Mouse (Mus musculus) heart, embryonic 11.5 days (tissue): ENCODE measurements around the gene Elovl2. TPM values are rescaled to one million over a fixed set of nuclear protein-coding genes. Genes with fewer than 3 reads are reported as not detected.

Experiments
- ATAC-seq: fragments of 200-750 bp; cut with Nextera tagmentation; replicated peaks from 2 replicates; pipeline ENCODE4 v1.8.0; 2017; ENCODE audit warnings: moderate library complexity; ENCODE audit not compliant: insufficient number of reproducible peaks, low FRiP score, low TSS enrichment
- H3K27ac ChIP-seq: fragments of 300-500 bp; sonication (generic); 2 replicates; pipeline ENCODE4 v1.5.1; 2014; ENCODE audit warnings: mild to moderate bottlenecking, low read depth, low read length
- H3K27me3 ChIP-seq: fragments of 300-500 bp; sonication (generic); 2 replicates; pipeline ENCODE4 v1.6.1; 2014; ENCODE audit warnings: mild to moderate bottlenecking, low read length, mixed read lengths; ENCODE audit not compliant: control insufficient read depth, insufficient read depth
- H3K36me3 ChIP-seq: fragments of 300-500 bp; sonication (generic); 2 replicates; pipeline ENCODE4 v1.6.1; 2014; ENCODE audit warnings: mild to moderate bottlenecking, low read length, moderate library complexity, mixed read lengths; ENCODE audit not compliant: control insufficient read depth, insufficient read depth
- H3K4me1 ChIP-seq: fragments of 300-500 bp; sonication (generic); 2 replicates; pipeline ENCODE4 v1.6.1; 2014; ENCODE audit warnings: low read length; ENCODE audit not compliant: control insufficient read depth, insufficient read depth
- H3K4me2 ChIP-seq: fragments of 300-500 bp; sonication (generic); 2 replicates; pipeline ENCODE4 v1.6.1; 2014; ENCODE audit warnings: mild to moderate bottlenecking, moderate library complexity
- H3K4me3 ChIP-seq: fragments of 300-500 bp; sonication (generic); 2 replicates; pipeline ENCODE4 v1.5.1; 2014; ENCODE audit warnings: low read depth, low read length
- H3K9ac ChIP-seq: fragments of 300-500 bp; sonication (generic); 2 replicates; pipeline ENCODE4 v1.6.1; 2014; ENCODE audit warnings: mild to moderate bottlenecking, low read depth, low read length, moderate library complexity
- H3K9me3 ChIP-seq: fragments of 300-500 bp; sonication (generic); replicated peaks from 2 replicates; pipeline ENCODE4 v1.6.1; 2016; ENCODE audit warnings: low read length; ENCODE audit not compliant: control insufficient read depth
- WGBS: fragments of 180-500 bp; shearing (Covaris S2); extraction: QIAGEN DNeasy Blood & Tissue Kit; methylation state at CpG from one replicate; pipeline ENCODE4 v1.1.7; 2014; ENCODE audit not compliant: insufficient replicate concordance; 5-methylcytosine and 5-hydroxymethylcytosine counted together
- polyA plus RNA-seq: library from polyadenylated mRNA; unstranded; fragments of >200 nt; fragmentation: Nextera tagmentation; extraction: Ambion mirVana; gene quantifications from 2 replicates; pipeline ENCODE4 v1.2.1, GENCODE M21; 2014

The Elovl2 gene
- polyA plus RNA-seq, 1 experiment from 2014 or later: 3.7 TPM

DNA sequence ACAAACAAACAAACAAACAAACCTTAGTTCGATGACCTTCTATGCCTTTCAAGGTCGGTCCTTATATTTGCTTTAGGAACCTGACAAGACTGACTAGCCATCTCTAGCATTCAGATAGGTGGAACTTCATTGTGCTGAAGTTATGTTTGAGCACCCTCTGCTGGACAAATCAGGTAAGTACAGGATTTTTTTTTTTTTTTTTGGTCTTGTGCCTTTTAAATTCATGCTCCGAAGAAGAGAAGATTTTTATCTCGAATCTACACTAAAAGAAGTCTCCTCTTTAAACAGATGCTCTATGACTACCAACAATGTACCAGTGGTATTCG, 18.6 kb upstream of the Elovl2 start:
- Histone ChIP-seq H3K27me3 (no peaks in the 10 kb centered on the region), H3K9me3 (peaks cover 3% of the 10 kb centered on the region; the same call in 1 of the 2 replicates), H3K4me2 (no peak overlapping the region), H3K36me3 (no peaks in the 10 kb centered on the region), H3K9ac (no peak overlapping the region), H3K4me3 (no peak overlapping the region), H3K4me1 (no peaks in the 10 kb centered on the region), H3K27ac (no peak overlapping the region)
- WGBS: 6% methylated on average over 5 of the region's 5 CpGs
- ATAC-seq: no peak

DNA sequence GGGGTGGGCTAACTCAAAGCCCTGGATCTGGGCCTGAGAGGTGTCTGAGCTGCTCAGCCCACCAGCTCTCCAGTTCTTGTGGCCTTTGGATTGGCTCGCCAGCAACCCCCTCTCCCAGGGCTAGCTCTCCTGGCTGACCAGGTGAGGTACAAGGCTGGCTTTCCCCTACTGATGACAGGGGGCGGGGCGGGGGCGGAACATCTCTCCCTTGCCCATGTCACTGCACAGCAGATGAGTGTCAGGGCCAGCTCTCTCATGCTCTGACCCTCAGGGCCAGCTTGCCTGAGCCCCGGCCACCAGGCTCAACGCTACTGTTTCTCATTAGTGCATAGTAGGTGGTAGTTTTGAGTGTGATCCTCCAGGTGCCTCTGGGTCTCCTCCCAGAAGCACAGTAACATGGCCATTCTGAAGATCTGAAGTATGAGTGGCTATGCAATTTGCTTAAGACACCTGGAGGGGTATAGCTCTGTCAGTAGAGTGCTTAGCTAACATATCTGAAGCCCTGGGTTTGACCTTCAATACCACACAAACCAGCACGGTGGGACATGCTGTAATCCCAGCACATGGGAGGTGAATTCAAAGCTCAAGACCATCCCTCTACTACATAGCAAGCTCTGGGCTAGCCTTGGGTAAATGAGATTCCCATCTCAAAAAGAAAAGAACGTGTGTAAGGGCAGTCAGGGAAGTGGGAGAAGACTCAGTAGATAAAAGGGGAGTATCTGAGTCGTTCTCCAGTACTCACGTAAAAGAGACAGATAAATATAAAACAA, 18.0 kb upstream of the Elovl2 start:
- no peak overlapping the region for H3K4me2 ChIP-seq
- H3K4me1 ChIP-seq: no peaks in the 10 kb centered on the region
- 71% methylated on average over 10 of the region's 10 CpGs for WGBS

DNA sequence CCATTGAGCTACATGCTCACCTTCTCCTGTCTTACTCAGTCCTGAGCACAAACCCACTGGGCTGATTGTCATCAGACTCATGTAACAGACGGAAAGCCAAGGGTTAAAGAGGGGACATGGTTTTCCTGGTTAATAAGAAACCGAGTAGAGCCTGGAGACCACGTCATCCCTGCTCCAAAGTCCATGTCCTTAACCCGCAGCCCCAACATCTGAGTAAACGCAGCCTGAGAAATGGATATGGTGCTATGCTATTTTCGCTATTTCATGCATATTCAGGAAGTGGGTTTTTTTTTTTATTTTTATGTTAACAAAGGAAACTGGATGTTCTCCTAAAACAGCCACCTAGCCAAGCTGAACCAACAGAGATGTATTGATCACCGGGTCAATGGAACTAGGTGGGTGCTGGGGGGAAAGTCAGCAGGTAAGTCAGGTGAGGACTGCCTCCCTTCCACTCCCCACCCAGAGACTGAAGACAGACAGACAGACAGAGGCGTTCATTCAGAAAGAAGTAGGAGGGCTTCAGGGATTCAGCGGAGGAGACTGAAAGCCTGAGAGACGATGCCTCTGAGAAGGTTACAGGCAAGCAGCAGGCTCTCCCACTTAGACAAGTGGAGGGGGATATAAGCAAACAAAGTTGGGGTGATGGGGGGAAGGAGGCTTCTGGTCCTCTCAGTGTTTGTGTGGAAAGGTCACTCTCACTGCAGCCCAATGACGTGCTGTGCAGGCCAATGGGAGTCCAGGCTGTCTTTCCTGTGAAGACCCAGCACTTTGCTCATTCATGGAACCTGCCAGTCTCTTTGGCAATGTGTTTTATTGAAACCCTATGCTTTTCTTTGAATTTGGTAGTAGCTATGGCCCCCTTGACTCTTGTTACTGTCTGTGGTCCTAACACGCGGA, 15.9 kb upstream of the Elovl2 start:
- no peaks in the 10 kb centered on the region for H3K4me1 ChIP-seq
- no peak overlapping the region for H3K4me2 ChIP-seq
- H3K27ac ChIP-seq: no peak overlapping the region

More for the DNA sequence above, 18.0 kb upstream of the Elovl2 start:
- Histone ChIP-seq H3K9ac (no peak overlapping the region), H3K4me3 (no peak overlapping the region), H3K27ac (no peak overlapping the region), H3K27me3 (no peaks in the 10 kb centered on the region), H3K36me3 (no peaks in the 10 kb centered on the region), H3K9me3 (peaks cover 3% of the 10 kb centered on the region; the same call in 1 of the 2 replicates)
- ATAC-seq: no peak

DNA sequence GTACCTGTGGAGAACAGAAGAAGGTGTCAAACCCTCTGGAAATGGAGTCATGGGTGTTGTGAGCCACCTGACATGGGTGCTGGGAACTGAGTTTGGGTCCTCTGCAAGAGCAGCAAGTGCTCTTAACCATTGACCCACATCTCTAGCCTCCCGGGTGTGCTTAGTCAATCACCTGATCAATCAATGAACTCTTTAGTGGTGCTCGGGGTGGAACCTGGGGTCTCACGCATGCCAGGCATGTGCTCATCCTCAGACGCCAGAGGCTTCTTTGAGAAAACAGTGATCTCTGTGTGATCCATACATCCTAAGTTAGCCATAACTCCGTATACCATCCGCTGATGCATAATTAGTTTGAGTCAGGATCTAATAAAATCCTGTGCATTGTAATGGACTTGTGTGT, 15.0 kb upstream of the Elovl2 start:
- 85% methylated on average over 6 of the region's 6 CpGs for WGBS
- no peaks in the 10 kb centered on the region for H3K4me1 ChIP-seq
- no peaks in the 10 kb centered on the region for H3K27me3 ChIP-seq
- no peaks in the 10 kb centered on the region for H3K36me3 ChIP-seq
- H3K4me2 ChIP-seq: no peak overlapping the region
- no peaks in the 10 kb centered on the region for H3K9me3 ChIP-seq
- no peak overlapping the region for H3K27ac ChIP-seq
- no peak for ATAC-seq
- H3K4me3 ChIP-seq: no peak overlapping the region
- H3K9ac ChIP-seq: no peak overlapping the region

More for the DNA sequence above, 15.9 kb upstream of the Elovl2 start:
- ATAC-seq: no peak
- Histone ChIP-seq H3K9me3 (no peaks in the 10 kb centered on the region), H3K9ac (no peak overlapping the region), H3K36me3 (no peaks in the 10 kb centered on the region), H3K4me3 (no peak overlapping the region), H3K27me3 (no peaks in the 10 kb centered on the region)
- 77% methylated on average over 13 of the region's 13 CpGs for WGBS

DNA sequence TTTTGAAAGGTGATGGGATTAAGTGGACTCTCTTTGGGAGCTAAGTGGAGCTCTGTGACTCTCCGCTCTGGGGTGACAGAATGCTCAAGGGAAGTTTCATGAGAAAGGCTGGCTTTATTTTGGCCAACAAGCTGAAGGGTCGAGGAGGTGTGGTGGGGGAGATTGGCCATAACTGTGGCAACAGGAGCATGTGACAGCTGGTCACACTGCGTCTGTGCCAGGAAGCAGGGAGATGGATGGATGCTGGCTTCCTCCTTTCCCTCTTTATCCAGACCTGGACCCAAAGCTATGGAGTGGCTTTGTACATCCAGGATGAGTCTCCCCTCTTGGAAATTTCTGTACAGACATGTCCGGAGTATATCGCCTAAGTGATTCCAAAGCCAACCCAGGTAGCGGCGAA, 13.0 kb upstream of the Elovl2 start:
- no peaks in the 10 kb centered on the region for H3K4me1 ChIP-seq
- no peaks in the 10 kb centered on the region for H3K36me3 ChIP-seq
- no peak overlapping the region for H3K27ac ChIP-seq
- no peak overlapping the region for H3K9ac ChIP-seq
- no peak overlapping the region for H3K4me3 ChIP-seq
- no peak for ATAC-seq
- WGBS: 84% methylated on average over 7 of the region's 7 CpGs
- no peak overlapping the region for H3K4me2 ChIP-seq
- H3K27me3 ChIP-seq: no peaks in the 10 kb centered on the region
- no peaks in the 10 kb centered on the region for H3K9me3 ChIP-seq

DNA sequence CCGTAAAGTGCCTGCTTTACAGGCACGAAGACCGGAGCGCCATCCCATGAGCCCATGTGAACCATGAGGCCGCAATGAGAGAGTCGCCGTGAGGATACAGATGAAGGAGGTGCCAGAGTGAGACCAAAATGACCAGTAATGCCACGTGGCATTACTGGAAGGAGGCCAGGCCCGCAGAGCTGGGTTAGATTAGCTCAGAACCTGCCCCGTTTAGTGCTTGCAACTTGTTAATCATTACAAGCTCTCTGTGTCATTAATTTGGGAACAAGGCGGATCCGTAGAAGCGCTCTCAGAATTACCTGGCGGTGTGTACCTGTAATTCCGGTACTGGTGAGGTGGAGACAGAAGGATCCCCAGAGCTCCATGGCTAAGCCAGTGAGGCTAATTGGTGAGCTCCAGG, 12.0 kb upstream of the Elovl2 start:
- Histone ChIP-seq H3K4me3 (no peak overlapping the region), H3K27me3 (no peaks in the 10 kb centered on the region), H3K4me1 (no peaks in the 10 kb centered on the region), H3K9ac (no peak overlapping the region), H3K27ac (no peak overlapping the region), H3K4me2 (no peak overlapping the region), H3K36me3 (no peaks in the 10 kb centered on the region), H3K9me3 (no peaks in the 10 kb centered on the region)
- ATAC-seq: no peak
- WGBS: 93% methylated on average over 15 of the region's 15 CpGs

DNA sequence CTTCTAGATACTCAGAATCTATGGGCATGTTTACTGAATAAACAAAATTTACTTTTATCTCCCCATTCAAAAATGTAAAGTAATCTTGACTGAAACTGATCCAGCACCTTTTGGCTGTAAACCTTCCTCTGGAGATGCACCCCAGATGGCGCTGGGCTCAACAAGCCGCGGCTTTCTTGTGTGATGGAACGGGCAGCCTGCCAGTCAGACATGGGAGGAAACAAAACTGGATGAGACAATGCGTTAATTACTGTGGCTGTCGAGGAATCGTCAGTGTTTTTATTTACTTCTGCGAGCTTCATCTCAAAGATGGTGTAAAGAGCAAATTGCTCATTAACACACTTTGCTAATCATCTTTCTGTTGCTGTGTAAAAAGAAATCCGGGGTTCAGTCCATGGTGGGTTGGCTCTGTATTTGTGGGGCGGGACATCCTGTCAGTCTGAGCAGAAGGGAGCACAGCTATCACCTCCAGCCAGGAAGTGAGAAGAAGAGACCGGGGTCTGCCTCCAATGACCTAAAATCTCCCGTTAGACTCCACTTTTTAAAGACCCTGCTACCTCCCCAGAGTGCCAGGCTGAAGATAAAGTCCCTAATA, 11.3 kb upstream of the Elovl2 start:
- WGBS: 80% methylated on average over 12 of the region's 12 CpGs
- H3K4me3 ChIP-seq: no peak overlapping the region
- no peaks in the 10 kb centered on the region for H3K36me3 ChIP-seq
- H3K4me1 ChIP-seq: no peaks in the 10 kb centered on the region
- H3K4me2 ChIP-seq: no peak overlapping the region
- ATAC-seq: no peak
- no peak overlapping the region for H3K27ac ChIP-seq
- H3K27me3 ChIP-seq: no peaks in the 10 kb centered on the region
- H3K9me3 ChIP-seq: no peaks in the 10 kb centered on the region
- H3K9ac ChIP-seq: no peak overlapping the region

DNA sequence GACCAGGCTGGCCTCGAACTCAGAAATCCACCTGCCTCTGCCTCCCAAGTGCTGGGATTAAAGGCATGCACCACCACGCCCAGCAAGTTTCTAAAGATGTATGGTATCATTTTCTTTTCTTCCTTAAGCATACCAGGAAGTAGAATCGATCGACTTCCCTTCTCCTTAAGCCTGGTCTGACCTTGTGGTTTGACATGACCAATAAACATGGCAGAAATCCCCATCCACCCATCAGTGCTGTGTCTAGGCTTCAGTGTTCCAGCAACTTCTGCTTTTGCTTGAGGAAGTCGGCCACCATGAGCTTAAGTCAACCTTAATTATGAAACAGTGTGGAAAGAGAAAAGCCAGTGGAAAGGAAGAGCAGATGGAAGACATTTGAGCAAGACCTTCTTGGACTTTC, 10.1 kb upstream of the Elovl2 start:
- no peak overlapping the region for H3K4me3 ChIP-seq
- ATAC-seq: no peak
- H3K4me2 ChIP-seq: no peak overlapping the region
- no peaks in the 10 kb centered on the region for H3K27me3 ChIP-seq
- H3K4me1 ChIP-seq: no peaks in the 10 kb centered on the region
- no peaks in the 10 kb centered on the region for H3K9me3 ChIP-seq
- no peaks in the 10 kb centered on the region for H3K36me3 ChIP-seq
- no peak overlapping the region for H3K27ac ChIP-seq
- no peak overlapping the region for H3K9ac ChIP-seq
- 79% methylated on average over 5 of the region's 5 CpGs for WGBS
